Mouse (Mus musculus) E14TG2a.4 (cell line): Measurements from ENCODE around the gene Sh2b1.

Experiments used
- H3K27me3 ChIP-seq: 2 replicates; pipeline ENCODE4 v1.6.1; 2014; ENCODE audit warnings: low read length, control low read depth; ENCODE audit not compliant: insufficient read depth
- H3K36me3 ChIP-seq: 2 replicates; pipeline ENCODE4 v1.6.1; 2014; ENCODE audit warnings: low read length, control low read depth; ENCODE audit not compliant: insufficient read depth
- H3K4me1 ChIP-seq: replicated peaks from 2 replicates; pipeline ENCODE4 v1.6.1; 2014; ENCODE audit warnings: low read depth, low read length, control low read depth
- H3K4me3 ChIP-seq: replicated peaks from 2 replicates; pipeline ENCODE4 v1.5.1; 2014; ENCODE audit warnings: mild to moderate bottlenecking, low read length
- H3K9me3 ChIP-seq: 2 replicates; pipeline ENCODE4 v1.6.1; 2014; ENCODE audit warnings: low read length, control low read depth
- CTCF ChIP-seq: conservative IDR thresholded peaks from 2 replicates; pipeline ENCODE4 v1.5.1; 2014; ENCODE audit warnings: low read length
- NANOG ChIP-seq: IDR thresholded peaks from 2 replicates; pipeline ENCODE4 v1.6.1; 2014; ENCODE audit warnings: borderline replicate concordance, low read length, mixed read lengths
- POU5F1 ChIP-seq: IDR thresholded peaks from 2 replicates; pipeline ENCODE4 v1.6.1; 2014; ENCODE audit warnings: low read length, borderline replicate concordance

Sh2b1 gene

GRCm38 (mm10) chr7:126424161-126424560 is 51.1 kb downstream of the Sh2b1 start:
- Histone ChIP-seq H3K9me3 (no peaks in the 10 kb centered on the region), H3K4me3 (no peak overlapping the region), H3K36me3 (no peaks in the 10 kb centered on the region), H3K4me1 (peaks cover 16% of the 10 kb centered on the region), H3K27me3 (peaks cover 8% of the 10 kb centered on the region)
- TF ChIP-seq CTCF (no peak), NANOG (no peak)

DNA sequence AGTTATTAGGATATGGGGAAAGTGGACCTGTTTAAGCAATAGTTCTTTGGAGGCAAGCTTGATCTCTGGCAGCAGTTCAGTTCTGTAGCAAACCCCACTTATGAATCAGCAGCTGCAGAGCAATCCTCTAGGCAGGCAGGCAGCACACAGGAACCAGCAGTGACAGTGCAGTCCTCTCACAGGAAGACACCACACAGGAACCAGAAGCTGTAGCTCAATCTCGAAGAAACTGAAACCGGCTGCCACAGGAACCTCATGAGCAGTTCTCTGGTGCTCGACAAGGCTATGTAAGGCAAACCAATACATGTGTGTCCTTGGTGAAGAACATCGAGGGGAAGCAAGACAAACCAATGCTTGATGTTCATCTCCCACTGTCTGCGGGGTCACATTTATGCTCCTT is 53.5 kb downstream of the Sh2b1 start:
- no peaks in the 10 kb centered on the region for H3K36me3 ChIP-seq
- TF ChIP-seq POU5F1 (no peak), CTCF (no peak), NANOG (no peak)
- H3K27me3 ChIP-seq = no peaks in the 10 kb centered on the region
- H3K9me3 ChIP-seq = no peaks in the 10 kb centered on the region
- peaks cover 16% of the 10 kb centered on the region for H3K4me1 ChIP-seq
- H3K4me3 ChIP-seq = no peak overlapping the region

DNA sequence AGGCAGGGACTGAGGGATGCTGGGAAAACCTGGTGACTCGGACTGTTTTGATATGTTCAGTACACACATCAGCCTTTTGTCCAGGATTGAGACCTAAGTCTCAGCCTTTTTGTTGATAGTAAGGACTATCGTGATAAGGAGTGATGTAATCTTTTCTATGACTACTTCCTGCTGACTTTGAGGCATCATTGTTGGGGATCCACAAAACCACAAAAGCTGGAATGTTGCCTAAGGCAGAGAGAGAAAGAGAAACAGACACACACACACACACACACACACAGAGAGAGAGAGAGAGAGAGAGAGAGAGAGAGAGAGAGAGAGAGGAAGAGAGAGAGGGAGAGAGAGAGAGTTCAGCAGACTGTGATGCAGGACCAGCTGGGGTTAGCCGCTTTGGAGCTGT is 56.7 kb downstream of the Sh2b1 start:
- Histone ChIP-seq H3K36me3 (no peaks in the 10 kb centered on the region), H3K9me3 (no peaks in the 10 kb centered on the region), H3K4me3 (no peak overlapping the region), H3K27me3 (no peaks in the 10 kb centered on the region), H3K4me1 (peaks cover 32% of the 10 kb centered on the region)
- no peak for TF ChIP-seq NANOG

GRCm38 (mm10) chr7:126417606-126418005 is 57.6 kb downstream of the Sh2b1 start:
- H3K4me1 ChIP-seq = peaks cover 41% of the 10 kb centered on the region

DNA sequence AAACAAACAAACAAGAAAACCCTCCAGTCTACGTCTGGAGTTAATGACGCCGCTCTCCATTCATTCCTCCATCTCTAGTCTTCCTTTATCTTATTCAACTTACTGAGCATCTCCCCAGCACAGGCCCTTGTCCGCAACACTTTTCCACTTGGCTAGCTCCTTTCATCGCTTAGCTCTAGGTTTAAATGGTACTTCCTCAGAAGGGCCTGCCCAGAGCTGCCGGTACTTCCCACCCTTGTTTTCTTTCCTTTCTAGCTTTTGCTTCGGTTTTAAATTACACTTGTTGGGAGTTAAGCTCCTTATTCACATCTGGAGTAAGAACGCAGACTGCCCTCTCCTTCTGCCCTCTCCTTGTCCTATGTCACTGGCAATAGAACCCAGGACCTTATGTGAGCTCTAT is 58.2 kb downstream of the Sh2b1 start:
- no peaks in the 10 kb centered on the region for H3K36me3 ChIP-seq
- peaks cover 42% of the 10 kb centered on the region for H3K4me1 ChIP-seq
- TF ChIP-seq POU5F1 (no peak), NANOG (no peak), CTCF (no peak)
- no peak overlapping the region for H3K4me3 ChIP-seq
- H3K9me3 ChIP-seq = no peaks in the 10 kb centered on the region
- H3K27me3 ChIP-seq = no peaks in the 10 kb centered on the region

More at GRCm38 (mm10) chr7:126417606-126418005, 57.6 kb downstream of the Sh2b1 start:
- Histone ChIP-seq H3K4me3 (no peak overlapping the region), H3K27me3 (no peaks in the 10 kb centered on the region), H3K36me3 (no peaks in the 10 kb centered on the region), H3K9me3 (no peaks in the 10 kb centered on the region)
- TF ChIP-seq POU5F1 (no peak), CTCF (no peak)
